Mouse (Mus musculus): ENCODE measurements around the gene Chl1.

The Chl1 gene

DNA sequence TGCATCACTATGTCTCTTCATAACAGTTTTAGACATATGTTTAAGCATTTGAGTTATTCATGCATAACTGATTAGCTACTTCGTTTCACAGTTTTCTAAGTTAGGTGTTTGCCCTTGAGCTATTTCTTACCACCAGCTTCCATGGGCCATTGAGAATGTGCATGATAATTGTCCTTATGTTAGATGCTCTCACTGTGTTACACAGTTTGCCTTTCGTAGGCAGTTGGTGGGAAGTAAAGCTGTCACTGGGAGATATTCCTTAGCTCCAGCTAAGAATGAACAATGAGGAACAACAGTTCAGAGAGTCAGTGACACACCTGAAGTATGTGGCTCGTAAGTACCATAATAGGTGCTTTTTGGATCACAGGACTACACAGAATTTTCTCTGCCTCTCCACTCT is 35.9 kb downstream of the Chl1 start:
- DNase-seq: no peak

DNA sequence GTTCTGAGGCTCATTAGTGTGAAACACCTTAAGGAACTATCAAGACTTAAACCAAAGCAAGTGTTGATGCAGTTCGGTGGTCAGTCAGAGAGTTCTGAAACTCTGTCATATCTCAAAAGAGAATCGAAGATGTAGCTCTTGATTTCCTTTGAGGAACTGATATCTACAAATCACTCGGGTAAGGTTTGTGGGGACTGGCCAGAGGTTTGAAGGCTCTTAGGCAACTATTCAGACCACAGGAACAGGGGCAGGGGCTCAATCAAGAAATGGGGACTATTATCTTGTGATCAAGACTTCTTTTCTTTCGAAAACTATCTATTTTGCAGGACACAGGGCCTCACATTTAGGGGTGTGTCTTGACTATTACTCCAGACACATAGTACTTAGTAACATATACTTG is 39.5 kb downstream of the Chl1 start:
- DNase-seq: no peak

DNA sequence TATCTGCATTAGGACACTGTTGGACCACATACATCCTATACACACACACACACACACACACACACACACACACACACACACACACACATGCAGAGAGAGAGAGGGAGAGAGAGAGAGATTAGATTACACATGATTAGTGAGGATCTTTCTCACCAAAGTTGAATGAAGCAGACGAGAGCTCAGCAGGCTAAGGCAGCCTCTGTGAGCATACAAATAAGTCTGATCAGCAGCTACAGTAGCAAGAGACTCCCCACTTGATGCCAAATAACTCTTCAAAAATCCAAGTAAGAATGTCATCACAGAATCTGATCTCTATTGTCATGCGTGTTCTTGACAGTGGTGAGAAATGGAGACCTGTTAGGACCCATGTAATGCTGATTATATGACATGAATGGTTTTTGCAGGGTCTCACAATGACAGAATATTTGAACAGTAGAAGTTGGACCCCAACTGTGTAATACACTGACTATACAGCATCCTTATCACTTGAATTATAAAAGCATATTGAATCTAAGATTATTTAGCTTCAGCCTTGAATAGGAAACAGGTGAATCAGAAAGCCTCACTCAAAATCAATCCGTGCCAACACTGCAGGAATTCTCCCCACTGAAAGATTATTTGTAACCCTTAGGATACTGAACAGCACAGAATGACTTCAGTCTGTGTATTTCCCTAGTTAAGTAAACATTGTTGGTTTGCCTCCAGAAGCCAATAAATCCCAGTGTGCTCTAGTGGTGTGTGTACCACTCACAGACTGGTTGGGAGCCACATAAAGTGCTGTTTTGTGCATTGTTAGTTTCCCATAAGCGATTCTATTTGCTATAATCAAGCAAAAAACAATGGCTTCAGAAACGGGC is 47.9 kb downstream of the Chl1 start:
- DNase-seq: no peak

DNA sequence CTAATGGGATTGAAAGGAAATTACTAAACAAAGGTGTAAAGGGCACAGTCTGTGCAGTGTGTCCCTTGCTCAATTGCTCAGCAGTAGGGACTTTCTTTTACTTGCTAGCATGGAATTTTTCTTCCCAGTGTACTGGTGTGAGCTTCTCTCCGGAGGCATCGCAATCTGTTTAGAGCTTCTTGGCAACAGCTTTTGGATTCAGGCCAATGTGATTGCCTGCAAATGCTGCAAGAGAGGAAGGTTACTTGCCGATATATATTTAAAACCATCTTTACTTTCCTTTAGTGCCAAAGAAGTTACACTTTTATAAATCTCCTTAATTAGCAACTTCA is 48.5 kb downstream of the Chl1 start:
- peak; percentile 62 to 77 for DNase-seq

DNA sequence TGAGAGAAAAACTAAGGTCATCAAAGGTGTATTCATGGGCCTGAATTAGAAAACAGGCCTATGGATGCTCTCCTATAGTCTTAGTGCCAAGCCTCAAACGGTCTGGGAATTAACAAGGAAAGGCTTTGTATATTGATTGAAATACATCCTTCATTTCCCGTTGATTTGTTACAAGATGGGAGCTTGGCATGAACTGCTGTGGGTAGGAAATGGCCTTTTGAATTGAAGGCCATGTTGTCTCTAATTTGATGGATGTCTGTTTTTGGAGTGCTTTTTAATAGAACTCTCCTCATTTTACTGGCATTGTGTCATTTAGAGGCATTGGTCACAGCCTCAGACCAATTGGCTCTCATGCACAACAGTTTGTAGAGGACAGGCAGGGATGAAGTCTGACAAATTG is 49.0 kb downstream of the Chl1 start:
- DNase-seq: peak in 1 of 2 experiments; percentile 44

DNA sequence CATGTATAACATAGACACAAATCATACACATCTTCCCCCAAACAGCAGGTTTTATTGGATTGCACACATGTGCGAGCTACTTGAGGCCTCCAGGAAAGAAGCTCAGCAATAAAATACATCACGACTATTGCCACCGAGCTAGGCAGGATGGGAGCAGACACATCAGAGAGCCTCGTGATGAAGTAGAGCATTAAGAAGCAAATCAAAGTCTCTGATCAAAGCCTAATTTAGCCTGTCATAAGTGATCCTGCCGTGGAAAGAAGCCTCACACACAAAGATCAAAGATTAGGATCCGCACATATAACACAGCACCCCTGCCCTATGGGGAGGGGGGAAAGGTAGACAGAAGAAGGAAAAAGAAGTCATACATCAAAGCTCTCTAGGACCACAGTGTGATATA is 54.4 kb downstream of the Chl1 start:
- no peak for DNase-seq

DNA sequence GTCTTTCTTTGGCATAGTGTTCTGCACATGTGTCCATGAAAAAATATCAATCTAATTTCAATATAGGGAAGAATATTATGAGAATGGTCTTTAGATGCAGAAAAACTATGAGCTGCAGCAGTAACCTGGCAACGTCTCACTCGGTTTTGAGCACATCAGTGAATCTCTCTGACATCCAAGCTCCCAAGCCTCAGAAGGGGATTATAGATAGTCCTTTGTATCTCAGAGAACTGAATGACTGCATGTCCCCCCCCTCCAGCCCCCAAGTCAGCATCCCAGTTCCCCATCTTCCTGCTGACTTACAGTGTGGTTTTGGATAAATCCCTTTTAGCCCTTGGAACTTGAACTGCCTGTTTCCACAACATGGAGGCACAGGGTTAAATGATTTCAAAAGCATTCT is 56.9 kb downstream of the Chl1 start:
- no peak for DNase-seq

DNA sequence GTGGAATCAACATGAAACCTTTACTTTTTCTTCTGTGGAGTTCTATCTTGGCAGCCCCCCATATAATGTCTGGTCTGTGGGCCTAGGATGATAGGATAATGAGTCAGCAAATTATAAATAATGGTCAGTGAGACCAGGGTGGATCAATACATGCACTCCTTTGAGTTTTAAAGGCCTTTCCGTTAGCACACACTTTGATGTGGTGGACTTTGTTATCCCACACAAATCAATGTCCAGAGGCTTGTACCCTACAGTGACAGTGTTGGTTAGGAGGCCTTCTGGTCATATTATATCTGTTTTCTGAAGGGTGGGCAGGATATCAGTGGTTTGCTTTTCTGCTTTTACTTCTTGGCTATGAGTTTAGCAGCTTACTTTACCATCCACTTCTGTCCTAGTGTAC is 62.3 kb downstream of the Chl1 start:
- DNase-seq: no peak

DNA sequence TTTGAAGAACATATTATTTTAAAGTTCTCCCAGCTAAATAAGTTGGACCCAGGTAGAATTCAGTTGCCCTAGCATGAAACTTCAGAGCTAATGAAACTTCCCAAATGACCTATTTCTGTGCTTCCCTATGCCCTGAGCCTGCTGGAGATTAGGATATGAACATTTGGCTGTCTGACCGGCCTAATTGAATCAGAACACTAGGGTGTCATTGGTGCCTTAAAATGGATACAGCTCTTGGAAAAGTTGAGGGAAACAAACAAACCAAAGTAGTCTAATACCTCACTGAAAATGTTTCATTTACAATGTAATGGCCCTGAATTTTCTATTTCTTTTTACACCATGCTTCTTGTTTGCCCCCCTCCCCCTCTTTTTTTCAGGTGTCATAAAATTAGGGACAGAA is 73.8 kb downstream of the Chl1 start:
- no peak for DNase-seq

DNA sequence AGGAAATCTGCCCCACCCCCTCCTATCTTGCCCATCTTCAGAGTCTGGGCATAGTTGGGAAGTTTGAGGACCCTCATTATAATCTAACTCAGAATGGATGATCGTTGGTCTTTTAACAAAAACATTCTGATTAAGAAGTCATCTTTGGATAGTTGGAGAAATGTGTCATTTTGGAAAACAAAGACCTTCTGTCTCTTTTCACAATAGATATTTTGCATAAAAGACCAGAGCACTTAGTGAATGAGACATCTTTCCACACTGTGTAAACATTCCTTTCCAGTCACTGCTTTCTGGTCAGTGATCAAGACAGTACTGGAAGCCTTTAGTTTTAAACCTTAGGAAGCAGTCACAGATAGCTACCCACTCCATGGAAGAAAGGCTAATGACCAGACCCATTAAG is 75.3 kb downstream of the Chl1 start:
- DNase-seq: no peak

DNA sequence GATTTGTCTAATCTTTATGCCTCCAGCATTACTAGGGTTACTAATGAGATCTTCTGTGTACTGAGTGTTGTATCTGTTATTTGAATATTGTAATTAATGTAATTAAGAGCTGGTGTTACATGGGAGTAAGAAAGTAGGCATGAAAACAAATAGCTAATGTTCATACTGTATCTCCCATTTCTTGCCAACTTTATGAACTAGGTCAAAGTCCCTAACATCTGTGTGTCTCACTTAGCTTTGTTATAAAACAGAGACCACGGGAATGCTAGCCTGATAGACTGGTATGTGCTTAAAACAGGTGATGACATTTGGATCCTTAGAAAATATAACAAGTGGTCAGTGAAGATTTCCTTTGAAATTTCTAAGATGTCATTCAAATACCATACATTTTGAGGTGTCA is 75.7 kb downstream of the Chl1 start:
- no peak for DNase-seq

DNA sequence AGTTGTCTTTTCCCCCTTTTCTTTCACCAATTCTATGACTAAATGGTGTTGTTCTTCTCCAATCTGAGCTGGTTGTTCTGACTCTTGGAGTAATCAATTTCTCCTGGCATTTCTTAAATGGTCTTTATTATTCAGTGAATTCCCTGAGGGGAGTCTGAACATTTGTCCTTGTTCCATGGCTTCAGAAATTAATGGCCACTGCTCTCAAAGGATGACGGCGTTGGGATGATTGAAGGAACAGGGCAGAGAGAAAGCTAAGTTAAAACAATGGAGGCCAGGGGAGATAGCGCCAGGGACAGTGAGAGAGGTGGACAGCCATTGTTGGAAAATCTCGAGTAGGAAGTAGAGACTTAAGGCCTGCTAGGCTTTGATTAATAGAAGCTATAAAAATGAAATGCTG is 91.7 kb downstream of the Chl1 start:
- no peak for DNase-seq

DNA sequence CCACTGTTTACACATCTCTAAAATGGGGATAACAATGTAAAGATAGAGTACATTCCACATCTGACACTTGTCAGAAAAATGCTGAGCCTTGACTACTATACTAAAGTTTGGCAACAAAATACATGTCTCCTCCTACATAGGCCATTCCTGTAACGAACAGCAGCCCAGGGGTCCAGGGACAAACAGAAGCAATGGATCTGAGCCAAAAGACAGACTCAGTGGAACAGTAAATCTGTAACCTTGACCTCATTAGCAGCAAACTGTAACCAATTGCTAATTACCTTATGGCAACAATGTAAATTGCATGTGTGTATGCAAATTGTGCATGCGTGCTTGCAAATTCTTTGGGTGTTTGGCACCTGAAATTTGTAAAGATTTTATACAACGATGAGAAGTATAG is 100.3 kb downstream of the Chl1 start:
- DNase-seq: no peak

DNA sequence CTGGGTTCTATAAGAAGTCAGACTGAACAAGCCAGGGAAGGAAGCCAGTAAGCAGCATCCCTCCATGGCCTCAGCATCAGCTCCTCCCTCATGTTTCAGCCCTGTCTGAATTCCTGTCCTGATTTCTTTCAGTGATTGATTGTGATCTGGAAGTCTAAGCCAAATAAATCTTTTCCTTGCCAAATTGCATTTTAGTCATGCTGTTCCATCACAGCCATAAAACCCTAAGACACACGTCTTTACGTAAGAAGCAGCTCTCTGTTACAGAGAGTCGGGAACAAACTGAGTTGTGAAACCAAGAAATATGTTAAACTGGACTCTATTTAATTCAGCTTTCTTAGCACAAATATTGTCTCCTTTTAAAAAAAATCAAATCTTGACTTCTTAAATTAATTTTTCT is 102.2 kb downstream of the Chl1 start:
- DNase-seq: no peak

DNA sequence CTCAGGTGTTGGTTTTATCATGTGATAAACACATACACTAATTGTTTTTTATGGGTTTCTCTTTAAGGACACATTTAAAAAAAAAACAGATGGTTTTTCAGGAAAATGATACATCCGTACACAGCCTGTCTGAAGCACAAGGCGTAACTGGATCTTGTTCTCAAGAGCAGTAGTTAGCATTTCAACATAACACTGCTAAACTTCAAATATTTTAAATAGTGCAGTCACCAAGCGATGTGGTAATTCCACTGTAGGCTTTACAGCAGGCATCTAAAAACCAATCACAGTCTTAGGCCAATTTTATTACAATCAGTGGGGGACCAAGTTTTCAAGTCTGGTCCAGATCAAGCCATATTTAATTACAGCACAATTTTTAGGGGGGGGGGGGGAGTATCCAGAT is 103.3 kb downstream of the Chl1 start:
- DNase-seq: no peak

DNA sequence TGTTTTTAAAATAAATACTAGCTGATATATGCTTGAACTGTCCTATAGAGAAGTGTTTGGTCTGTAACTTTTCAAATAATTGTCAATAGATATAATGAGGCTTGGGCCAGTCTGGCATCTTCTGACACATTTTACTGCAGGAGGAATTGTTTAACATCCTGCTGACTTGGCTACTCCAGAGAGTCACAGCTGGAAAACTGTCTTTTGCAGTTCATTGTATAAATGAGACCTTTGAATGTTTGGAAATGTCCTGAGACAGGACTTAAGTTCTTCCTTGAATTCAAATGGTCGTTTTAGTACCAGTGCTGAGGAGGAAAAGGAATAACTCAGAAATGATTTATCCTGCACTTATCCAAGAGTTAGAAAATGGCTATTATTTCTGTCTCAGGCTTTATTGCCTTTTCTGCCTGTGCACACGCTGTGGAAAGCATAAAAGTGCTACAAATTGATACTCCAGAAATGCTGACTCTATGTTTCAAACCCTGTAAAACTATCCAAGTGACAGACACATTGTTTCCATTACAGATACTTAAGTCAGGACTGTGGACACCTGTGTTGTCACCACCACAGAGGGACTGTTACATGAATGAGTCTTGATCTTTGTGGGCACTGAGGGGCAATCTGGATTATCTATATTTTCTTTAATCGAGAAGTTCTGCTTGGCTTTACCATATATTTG is 105.7 kb downstream of the Chl1 start:
- no peak for DNase-seq

DNA sequence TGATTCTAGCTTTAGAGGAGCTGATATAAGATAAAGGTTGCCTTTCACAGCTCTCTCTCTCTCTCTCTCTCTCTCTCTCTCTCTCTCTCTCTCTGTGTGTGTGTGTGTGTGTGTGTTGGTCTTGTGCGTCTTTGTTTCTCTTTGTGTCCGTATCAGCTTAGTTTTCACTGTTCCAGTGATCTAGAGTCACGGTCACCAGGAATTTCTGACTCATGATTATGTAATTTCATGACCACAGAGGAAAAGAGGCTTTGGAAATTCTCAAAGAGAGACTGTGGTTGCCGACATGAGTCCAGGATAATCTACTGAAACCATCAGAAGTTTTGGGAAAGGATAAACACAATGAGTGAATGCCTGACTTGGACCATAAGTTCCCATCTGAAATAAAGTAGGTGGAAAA is 110.5 kb downstream of the Chl1 start:
- DNase-seq: no peak

DNA sequence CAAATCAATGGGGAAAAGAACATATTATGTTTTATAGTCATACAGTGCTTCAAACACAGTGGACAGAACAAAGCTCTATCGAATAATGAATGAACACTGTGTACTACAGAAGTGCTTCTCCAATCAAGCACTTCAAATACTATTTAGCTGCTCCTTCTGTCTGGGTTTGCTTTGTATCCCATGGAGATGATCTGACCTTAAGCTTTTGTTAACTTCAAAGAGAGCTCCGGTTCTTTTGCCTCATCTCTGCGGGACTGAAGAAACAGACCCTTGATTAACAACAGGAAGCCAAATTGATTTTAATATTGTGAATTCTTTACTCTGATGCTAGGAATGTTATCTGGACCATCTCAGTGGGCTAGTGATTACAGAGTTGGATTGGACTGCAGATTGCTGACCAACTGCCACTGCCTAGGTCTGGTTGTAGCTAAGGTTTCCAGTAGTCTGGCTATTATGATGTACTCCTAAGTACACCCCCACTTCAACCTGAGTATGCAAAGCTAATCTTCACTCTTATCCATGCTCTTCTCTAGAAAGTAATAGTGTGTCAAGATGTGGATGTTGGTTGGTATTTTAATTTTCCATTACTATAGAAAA is 111.8 kb downstream of the Chl1 start:
- no peak for DNase-seq

DNA sequence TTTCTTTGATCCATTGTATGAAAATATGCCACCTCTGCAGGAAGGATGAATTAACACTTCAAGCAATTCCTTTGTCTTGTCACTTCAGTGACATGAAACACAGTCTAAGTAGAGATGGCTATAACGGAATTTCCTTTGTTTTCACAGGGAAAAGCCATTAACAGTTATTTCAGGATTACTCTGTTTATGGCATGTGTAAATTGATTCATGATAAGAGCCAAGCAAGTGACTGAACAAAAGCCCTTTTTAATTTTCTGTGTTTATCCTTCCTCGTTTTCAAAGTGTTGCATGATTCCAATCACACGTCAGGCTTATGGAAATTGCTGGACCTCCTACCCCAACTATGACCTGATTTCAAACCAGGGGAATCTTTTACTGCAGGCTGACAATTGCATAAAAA is 122.5 kb downstream of the Chl1 start:
- no peak for DNase-seq

DNA sequence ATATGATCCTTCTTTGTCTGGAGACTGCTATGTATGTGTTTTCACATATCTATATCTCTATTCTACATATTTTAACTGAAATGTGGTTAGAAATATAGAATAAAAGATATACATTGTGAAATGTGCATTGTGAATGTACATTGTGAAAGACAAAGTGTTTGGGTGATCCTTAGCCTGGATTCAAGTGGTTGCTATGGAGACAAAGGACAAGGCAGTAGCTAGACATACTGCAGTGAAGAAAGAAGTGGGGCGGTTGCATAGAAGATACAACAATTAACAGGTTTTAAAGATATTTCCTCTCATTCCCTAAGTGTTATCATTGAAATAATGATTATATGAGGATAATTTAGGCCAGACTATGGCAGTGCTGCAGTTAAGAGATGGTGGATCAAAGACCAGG is 146.4 kb downstream of the Chl1 start:
- DNase-seq: no peak

DNA sequence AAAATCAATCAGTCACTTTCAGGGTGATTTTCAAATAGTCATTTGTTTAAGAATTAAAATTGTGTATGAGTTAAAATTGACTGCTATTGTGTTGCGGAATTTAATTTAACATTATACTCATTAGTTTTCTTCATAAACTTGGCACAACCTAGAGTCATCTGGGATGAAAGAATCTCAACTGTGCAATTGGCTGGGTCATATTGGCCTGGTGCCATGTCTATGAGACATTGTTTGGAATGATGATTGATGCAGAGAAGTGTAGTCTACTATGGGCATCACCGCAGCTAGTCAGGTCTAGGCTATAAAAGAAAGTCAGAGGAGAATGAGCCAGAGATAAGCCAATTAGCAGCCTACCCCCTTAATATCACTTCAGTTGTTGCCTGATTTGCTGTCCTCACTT is 148.8 kb downstream of the Chl1 start:
- DNase-seq: peak; percentile 33 to 35

DNA sequence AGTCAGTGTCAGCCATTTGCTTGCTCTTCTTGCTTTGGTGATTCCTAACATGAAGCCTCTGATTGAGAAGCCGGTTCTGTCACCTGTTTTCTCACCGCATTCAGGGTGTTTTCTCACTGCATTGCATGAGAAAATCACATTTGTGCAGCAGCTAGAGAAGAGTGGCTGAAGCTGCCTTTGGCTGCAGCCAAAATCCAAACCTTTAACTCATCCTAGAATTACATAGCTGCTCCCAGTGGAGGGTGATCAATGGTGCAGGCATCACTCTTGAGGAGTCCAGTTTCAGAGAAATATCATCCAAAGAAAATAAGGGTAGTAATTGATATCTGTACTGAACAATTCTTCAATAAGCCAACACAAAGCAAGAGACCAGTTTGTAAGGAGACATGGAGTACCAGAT is 154.8 kb downstream of the Chl1 start:
- no peak for DNase-seq

DNA sequence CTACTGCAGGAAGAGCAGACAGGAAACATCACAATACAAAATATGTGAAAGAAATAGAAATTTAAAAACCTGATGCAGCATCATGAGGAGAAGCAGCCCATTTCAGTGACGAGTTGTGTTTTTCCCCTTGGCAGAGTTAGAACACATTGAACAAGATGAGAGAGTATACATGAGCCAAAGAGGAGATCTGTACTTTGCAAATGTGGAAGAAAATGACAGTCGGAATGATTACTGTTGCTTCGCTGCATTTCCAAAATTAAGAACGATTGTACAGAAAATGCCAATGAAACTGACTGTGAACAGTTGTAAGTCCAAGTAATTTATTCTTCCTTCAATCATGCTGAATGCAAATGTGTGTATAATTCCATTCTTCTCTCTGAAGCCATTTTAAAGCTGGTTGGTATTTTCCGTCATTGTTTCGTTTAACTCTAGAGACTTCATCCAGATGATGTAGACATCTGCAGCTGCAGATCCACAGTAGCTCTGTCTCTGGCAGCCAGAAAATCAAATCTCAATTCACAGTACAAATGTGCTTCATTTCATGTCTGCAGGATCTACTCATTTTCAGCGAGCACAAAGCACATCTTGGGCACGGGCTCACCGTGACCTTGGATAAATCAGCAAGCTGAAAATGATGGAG is 155.4 kb downstream of the Chl1 start:
- no peak for DNase-seq

DNA sequence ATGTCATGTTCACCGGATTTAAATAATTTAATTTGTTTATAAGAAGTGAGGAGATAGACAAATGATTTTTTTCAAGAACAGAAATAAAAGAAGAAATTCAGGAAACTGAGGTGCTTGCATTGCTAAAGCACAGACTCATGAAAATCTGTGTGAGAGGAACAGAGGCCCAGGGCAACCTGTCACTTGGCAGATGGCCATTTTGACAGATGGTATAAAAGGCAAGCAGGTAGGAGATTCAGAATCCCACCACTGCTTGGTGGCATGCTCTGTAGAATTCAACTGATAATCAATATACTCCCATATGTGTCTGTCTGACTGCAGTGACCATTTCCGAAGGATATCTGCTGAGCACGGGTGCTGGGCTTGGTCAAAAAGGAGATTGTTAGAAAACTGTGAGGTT is 162.7 kb downstream of the Chl1 start:
- peak; percentile 83 to 89 for DNase-seq

Measured in cerebellum, postnatal 36 days (tissue).